In the genomic region with DNA sequence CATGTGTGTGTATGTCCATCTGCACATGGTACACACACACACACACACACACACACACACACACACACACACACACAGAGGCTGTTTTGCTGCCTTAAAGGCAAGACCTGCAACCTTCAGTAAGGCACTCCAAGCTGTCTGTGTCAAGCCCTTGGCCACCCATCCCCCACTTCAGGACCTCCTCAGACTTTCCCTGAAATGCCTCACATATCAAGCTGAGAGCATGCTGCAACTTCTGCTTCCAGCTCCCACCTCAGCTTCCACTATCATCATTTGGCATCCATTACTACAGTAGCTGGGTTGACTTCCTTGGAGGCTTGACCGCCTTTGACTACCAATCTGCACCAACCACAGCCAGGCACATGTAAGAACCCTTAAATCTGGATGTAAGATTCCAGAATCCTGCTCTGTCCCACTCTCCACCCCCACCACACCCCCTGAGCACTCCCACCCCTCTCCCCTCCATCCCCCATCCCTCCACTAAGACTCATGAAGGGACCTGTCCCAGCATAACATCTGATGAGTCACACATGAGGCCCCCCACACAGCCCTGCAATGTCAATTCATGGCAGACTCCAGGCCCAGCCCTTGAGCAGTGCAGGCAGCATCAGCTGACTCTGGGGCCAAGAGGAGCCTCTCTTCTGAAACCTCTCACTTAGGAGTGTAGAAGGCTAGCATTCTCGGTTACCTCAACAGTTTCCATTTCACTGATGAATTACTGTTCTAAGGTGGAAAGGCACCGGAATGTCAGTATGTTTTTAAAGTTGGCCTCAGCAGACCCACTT, we compare ENCODE assay signal across 18 mouse cellular contexts.
"Had no signal": no experiment of that assay in that cellular context is flagged by ENCODE, and none has a peak within 500 bp of the region (broad histone marks: within the 10 kb centered on the region; RNA-seq: fewer than 3 reads in every experiment).

No protein-coding gene starts in this region.

- H3K9me3 ChIP-seq: hindbrain, embryonic 15.5 days; limb, embryonic 15.5 days; liver, embryonic 12.5 days had no signal

- DNase-seq: gastrocnemius, postnatal 14 days; gastrocnemius, postnatal 36 days; heart, adult 18-20 months; heart, postnatal 14 days; heart, postnatal 36 days; layer of hippocampus, adult 9-11 months; layer of hippocampus, postnatal 36 days; left cerebral cortex, postnatal 4 days; lung, adult 18-20 months had no signal

- H3K36me3 ChIP-seq: heart, embryonic 12.5 days; hindbrain, embryonic 13.5 days; hindbrain, embryonic 15.5 days; limb, embryonic 13.5 days; limb, embryonic 15.5 days; liver, embryonic 12.5 days had no signal

- H3K9ac ChIP-seq: heart, embryonic 12.5 days; hindbrain, embryonic 13.5 days; hindbrain, embryonic 15.5 days; limb, embryonic 13.5 days; limb, embryonic 15.5 days; liver, embryonic 12.5 days; liver, embryonic 14.5 days had no signal

- H3K4me3 ChIP-seq: heart, embryonic 12.5 days; hindbrain, embryonic 13.5 days; hindbrain, embryonic 15.5 days; limb, embryonic 13.5 days; limb, embryonic 15.5 days; liver, embryonic 12.5 days had no signal

- H3K4me1 ChIP-seq: hindbrain, embryonic 13.5 days; hindbrain, embryonic 15.5 days; liver, embryonic 12.5 days had no signal

- H3K27ac ChIP-seq: hindbrain, embryonic 13.5 days; hindbrain, embryonic 15.5 days; hindbrain, postnatal 0 days; limb, embryonic 13.5 days; limb, embryonic 15.5 days; liver, embryonic 12.5 days; liver, embryonic 14.5 days had no signal

- ATAC-seq: hindbrain, postnatal 0 days; intestine, embryonic 16.5 days had no signal

- H3K27me3 ChIP-seq: heart, embryonic 12.5 days; hindbrain, embryonic 13.5 days; hindbrain, embryonic 15.5 days; liver, embryonic 12.5 days had no signal

- H3K4me2 ChIP-seq: heart, embryonic 12.5 days; hindbrain, embryonic 13.5 days; hindbrain, embryonic 15.5 days; limb, embryonic 13.5 days; limb, embryonic 15.5 days; liver, embryonic 12.5 days had no signal
